Mouse (Mus musculus): ENCODE data around the gene Srd5a3. TPM values are rescaled to one million over a fixed set of nuclear protein-coding genes. Genes with fewer than 3 reads are reported as not detected.

Gene Srd5a3
- 23.1 TPM for polyA plus RNA-seq (2017; shearing (Covaris generic))

GRCm38 (mm10) chr5:76139808-76140729 lies at the start of gene Srd5a3:
Gene Srd5a3 (plus strand): TSS chr5:76140271.

GRCm38 (mm10) chr5:76183750-76184261 lies 43.7 kb downstream of the Srd5a3 start, which contains the start of gene Tmem165:
Gene Tmem165 (plus strand): TSS chr5:76183880.

Other genes starting within 250 kb of the Srd5a3 start
- gene Kdr, start 161.8 kb upstream of the Srd5a3 start, polyA plus RNA-seq (2017; shearing (Covaris generic)) = 0.05 TPM
- gene Tmem165, start 43.6 kb downstream of the Srd5a3 start, polyA plus RNA-seq (2017; shearing (Covaris generic)) = 5.7 TPM
- 17.1 TPM for gene Clock, start 164.5 kb downstream of the Srd5a3 start, polyA plus RNA-seq (2017; shearing (Covaris generic))
- gene Pdcl2, start 190.9 kb downstream of the Srd5a3 start, polyA plus RNA-seq (2017; shearing (Covaris generic)) = not detected
- gene Nmu, start 223.5 kb downstream of the Srd5a3 start, polyA plus RNA-seq (2017; shearing (Covaris generic)) = not detected

Measured in CD4-positive, CD25-positive, alpha-beta regulatory T cell, adult 9 weeks (primary cell).